Mouse (Mus musculus) embryonic stem cell, embryonic (primary cell): ENCODE results near the gene Gm13289.
"Not testable (repeated sequence)": the region's sequence is repeated elsewhere in the genome, so short reads cannot be mapped to it uniquely, and the experiment has no call there.

Experiments used
- CTCF ChIA-PET, 4 experiments: fragments of 300-600 bp in 2 of 4; fragments of 350-600 bp in 2 of 4; sonication (Branson Sonifier 250); formaldehyde crosslinking; loops; one replicate each; lab custom pipeline; 2022; ENCODE audit warnings: inconsistent platforms in 2 of 4; lab: Charles Lee
- POLR2A ChIA-PET, 4 experiments: fragments of 300-600 bp in 2 of 4; fragments of 350-600 bp in 2 of 4; sonication (Branson Sonifier 250); formaldehyde crosslinking; loops; one replicate each; lab custom pipeline; 2022; ENCODE audit warnings: antibody characterized with exemption in 4 of 4, inconsistent platforms in 1 of 4; lab: Charles Lee

Gm13289 gene

DNA sequence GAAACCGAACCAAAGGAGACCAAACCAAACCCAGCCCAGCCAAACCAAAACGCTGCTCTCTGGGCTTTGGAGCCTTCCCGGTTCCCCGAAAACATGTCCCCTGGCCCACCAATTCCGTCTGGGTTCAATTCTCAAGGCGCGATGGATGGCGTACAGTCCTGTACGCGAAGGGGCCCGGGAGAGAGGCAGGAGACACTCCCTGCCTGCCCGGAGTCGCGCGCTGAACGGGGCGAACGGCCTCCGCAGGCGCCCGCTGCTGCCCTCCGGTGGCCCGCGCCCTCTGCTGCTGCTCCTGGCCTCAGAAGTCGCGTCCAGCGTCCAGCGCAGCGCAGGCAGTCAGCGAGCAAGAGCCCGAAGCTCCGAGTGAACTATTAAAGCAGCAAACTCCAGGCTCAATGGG lies 3.2 kb upstream of the Gm13289 start, which contains the start of gene Gm13290:
Gm13290 (plus strand) TSS at position 301 of the 400 bp plus-strand sequence.
- CTCF ChIA-PET, POLR2A ChIA-PET: not testable (repeated sequence)

DNA sequence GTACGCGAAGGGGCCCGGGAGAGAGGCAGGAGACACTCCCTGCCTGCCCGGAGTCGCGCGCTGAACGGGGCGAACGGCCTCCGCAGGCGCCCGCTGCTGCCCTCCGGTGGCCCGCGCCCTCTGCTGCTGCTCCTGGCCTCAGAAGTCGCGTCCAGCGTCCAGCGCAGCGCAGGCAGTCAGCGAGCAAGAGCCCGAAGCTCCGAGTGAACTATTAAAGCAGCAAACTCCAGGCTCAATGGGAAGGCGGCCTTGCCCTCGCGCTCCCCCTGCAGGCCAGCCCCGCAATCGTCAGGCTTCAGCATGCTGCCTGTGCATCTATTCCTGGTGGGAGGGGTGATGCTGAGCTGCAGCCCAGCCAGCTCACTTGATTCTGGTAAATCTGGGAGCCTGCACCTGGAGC lies 2.8 kb downstream of the Gm13289 start, which contains the start of gene Gm13272:
Gm13272 (plus strand) TSS at position 301 of the 400 bp plus-strand sequence.
- POLR2A ChIA-PET, CTCF ChIA-PET: not testable (repeated sequence)

DNA sequence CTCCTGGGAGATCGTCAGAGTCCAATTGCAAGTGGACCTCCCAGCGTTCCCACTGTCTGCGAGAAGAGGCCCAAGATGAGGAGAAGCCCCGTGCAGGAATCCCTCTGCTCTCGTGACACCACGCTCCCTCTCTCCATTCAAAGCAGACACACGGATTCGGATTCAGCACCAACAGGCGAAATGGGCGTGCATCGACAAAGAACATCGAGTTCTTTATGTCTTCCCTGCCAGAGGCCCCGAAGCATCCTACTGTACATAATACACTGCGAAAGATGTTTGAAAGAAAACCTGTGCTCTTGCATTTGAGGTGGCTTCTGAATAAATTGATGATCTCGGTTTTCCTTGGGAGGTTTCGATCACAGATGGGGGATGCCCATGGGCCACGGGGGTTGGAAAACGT lies 3.6 kb downstream of the Gm13289 start:
- CTCF ChIA-PET, POLR2A ChIA-PET: not testable (repeated sequence)

DNA sequence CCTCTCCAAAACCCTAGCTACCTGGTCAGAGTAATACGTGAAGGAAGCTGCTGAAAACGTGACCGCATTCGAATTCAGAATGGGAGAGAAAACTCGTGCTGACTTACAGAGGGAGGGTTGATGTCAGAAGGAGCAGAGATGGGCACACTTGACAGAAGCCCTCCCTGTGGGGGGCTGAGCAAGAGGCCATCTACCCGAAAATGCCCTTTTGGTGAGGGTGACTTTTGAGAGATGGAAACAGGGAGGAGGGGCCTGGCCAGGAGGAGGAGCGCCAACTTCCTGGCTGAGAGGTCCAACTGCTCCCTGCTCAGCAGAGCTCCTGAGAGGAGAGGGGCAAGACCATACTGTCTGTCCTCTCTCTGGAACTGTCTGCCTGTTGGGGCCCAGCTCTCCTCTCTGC lies 5.1 kb downstream of the Gm13289 start, which contains the start of gene Ifnz:
Ifnz (plus strand) TSS at position 301 of the 400 bp plus-strand sequence.
- POLR2A ChIA-PET, CTCF ChIA-PET: not testable (repeated sequence)

DNA sequence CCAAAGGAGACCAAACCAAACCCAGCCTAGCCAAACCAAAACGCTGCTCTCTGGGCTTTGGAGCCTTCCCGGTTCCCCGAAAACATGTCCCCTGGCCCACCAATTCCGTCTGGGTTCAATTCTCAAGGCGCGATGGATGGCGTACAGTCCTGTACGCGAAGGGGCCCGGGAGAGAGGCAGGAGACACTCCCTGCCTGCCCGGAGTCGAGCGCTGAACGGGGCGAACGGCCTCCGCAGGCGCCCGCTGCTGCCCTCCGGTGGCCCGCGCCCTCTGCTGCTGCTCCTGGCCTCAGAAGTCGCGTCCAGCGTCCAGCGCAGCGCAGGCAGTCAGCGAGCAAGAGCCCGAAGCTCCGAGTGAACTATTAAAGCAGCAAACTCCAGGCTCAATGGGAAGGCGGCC lies 5.6 kb downstream of the Gm13289 start:
- CTCF ChIA-PET, POLR2A ChIA-PET: not testable (repeated sequence)

DNA sequence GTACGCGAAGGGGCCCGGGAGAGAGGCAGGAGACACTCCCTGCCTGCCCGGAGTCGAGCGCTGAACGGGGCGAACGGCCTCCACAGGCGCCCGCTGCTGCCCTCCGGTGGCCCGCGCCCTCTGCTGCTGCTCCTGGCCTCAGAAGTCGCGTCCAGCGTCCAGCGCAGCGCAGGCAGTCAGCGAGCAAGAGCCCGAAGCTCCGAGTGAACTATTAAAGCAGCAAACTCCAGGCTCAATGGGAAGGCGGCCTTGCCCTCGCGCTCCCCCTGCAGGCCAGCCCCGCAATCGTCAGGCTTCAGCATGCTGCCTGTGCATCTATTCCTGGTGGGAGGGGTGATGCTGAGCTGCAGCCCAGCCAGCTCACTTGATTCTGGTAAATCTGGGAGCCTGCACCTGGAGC lies 8.7 kb downstream of the Gm13289 start, which contains the start of gene Gm13276:
Gm13276 (plus strand) TSS at position 301 of the 400 bp plus-strand sequence.
- POLR2A ChIA-PET, CTCF ChIA-PET: not testable (repeated sequence)

DNA sequence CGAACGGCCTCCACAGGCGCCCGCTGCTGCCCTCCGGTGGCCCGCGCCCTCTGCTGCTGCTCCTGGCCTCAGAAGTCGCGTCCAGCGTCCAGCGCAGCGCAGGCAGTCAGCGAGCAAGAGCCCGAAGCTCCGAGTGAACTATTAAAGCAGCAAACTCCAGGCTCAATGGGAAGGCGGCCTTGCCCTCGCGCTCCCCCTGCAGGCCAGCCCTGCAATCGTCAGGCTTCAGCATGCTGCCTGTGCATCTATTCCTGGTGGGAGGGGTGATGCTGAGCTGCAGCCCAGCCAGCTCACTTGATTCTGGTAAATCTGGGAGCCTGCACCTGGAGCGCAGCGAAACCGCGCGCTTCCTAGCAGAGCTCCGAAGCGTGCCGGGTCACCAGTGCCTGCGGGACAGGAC lies 11.7 kb downstream of the Gm13289 start, which contains the start of gene Gm13277:
Gm13277 (plus strand) TSS at position 231 of the 400 bp plus-strand sequence.
- POLR2A ChIA-PET, CTCF ChIA-PET: not testable (repeated sequence)

DNA sequence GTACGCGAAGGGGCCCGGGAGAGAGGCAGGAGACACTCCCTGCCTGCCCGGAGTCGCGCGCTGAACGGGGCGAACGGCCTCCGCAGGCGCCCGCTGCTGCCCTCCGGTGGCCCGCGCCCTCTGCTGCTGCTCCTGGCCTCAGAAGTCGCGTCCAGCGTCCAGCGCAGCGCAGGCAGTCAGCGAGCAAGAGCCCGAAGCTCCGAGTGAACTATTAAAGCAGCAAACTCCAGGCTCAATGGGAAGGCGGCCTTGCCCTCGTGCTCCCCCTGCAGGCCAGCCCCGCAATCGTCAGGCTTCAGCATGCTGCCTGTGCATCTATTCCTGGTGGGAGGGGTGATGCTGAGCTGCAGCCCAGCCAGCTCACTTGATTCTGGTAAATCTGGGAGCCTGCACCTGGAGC lies 14.5 kb downstream of the Gm13289 start, which contains the start of gene Gm13278:
Gm13278 (plus strand) TSS at position 301 of the 400 bp plus-strand sequence.
- POLR2A ChIA-PET, CTCF ChIA-PET: not testable (repeated sequence)

DNA sequence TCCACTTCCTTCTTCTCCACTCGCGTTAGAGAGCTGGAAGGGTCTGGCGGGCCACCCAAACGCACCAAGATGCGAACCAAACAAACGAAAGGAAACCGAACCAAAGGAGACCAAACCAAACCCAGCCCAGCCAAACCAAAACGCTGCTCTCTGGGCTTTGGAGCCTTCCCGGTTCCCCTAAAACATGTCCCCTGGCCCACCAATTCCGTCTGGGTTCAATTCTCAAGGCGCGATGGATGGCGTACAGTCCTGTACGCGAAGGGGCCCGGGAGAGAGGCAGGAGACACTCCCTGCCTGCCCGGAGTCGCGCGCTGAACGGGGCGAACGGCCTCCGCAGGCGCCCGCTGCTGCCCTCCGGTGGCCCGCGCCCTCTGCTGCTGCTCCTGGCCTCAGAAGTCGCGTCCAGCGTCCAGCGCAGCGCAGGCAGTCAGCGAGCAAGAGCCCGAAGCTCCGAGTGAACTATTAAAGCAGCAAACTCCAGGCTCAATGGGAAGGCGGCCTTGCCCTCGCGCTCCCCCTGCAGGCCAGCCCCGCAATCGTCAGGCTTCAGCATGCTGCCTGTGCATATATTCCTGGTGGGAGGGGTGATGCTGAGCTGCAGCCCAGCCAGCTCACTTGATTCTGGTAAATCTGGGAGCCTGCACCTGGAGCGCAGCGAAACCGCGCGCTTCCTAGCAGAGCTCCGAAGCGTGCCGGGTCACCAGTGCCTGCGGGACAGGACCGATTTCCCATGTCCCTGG lies 17.4 kb downstream of the Gm13289 start, which contains the start of gene Gm13275:
Gm13275 (plus strand) TSS at position 552 of the 740 bp plus-strand sequence.
- CTCF ChIA-PET, POLR2A ChIA-PET: not testable (repeated sequence)

DNA sequence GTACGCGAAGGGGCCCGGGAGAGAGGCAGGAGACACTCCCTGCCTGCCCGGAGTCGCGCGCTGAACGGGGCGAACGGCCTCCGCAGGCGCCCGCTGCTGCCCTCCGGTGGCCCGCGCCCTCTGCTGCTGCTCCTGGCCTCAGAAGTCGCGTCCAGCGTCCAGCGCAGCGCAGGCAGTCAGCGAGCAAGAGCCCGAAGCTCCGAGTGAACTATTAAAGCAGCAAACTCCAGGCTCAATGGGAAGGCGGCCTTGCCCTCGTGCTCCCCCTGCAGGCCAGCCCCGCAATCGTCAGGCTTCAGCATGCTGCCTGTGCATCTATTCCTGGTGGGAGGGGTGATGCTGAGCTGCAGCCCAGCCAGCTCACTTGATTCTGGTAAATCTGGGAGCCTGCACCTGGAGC lies 20.4 kb downstream of the Gm13289 start, which contains the start of gene Gm13279:
Gm13279 (plus strand) TSS at position 301 of the 400 bp plus-strand sequence.
- CTCF ChIA-PET, POLR2A ChIA-PET: not testable (repeated sequence)

DNA sequence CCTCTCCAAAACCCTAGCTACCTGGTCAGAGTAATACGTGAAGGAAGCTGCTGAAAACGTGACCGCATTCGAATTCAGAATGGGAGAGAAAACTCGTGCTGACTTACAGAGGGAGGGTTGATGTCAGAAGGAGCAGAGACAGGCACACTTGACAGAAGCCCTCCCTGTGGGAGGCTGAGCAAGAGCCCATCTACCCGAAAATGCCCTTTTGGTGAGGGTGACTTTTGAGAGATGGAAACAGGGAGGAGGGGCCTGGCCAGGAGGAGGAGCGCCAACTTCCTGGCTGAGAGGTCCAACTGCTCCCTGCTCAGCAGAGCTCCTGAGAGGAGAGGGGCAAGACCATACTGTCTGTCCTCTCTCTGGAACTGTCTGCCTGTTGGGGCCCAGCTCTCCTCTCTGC lies 22.6 kb downstream of the Gm13289 start, which contains the start of gene Gm13285:
Gm13285 (plus strand) TSS at position 301 of the 400 bp plus-strand sequence.
- POLR2A ChIA-PET, CTCF ChIA-PET: not testable (repeated sequence)

DNA sequence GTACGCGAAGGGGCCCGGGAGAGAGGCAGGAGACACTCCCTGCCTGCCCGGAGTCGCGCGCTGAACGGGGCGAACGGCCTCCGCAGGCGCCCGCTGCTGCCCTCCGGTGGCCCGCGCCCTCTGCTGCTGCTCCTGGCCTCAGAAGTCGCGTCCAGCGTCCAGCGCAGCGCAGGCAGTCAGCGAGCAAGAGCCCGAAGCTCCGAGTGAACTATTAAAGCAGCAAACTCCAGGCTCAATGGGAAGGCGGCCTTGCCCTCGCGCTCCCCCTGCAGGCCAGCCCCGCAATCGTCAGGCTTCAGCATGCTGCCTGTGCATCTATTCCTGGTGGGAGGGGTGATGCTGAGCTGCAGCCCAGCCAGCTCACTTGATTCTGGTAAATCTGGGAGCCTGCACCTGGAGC lies 26.2 kb downstream of the Gm13289 start, which contains the start of gene Gm13287:
Gm13287 (plus strand) TSS at position 301 of the 400 bp plus-strand sequence.
- POLR2A ChIA-PET, CTCF ChIA-PET: not testable (repeated sequence)

DNA sequence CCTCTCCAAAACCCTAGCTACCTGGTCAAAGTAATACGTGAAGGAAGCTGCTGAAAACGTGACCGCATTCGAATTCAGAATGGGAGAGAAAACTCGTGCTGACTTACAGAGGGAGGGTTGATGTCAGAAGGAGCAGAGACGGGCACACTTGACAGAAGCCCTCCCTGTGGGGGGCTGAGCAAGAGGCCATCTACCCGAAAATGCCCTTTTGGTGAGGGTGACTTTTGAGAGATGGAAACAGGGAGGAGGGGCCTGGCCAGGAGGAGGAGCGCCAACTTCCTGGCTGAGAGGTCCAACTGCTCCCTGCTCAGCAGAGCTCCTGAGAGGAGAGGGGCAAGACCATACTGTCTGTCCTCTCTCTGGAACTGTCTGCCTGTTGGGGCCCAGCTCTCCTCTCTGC lies 28.5 kb downstream of the Gm13289 start, which contains the start of gene Gm13288:
Gm13288 (plus strand) TSS at position 301 of the 400 bp plus-strand sequence.
- POLR2A ChIA-PET = not testable (repeated sequence)

DNA sequence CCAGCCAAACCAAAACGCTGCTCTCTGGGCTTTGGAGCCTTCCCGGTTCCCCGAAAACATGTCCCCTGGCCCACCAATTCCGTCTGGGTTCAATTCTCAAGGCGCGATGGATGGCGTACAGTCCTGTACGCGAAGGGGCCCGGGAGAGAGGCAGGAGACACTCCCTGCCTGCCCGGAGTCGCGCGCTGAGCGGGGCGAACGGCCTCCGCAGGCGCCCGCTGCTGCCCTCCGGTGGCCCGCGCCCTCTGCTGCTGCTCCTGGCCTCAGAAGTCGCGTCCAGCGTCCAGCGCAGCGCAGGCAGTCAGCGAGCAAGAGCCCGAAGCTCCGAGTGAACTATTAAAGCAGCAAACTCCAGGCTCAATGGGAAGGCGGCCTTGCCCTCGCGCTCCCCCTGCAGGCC lies 29.0 kb downstream of the Gm13289 start:
- POLR2A ChIA-PET, CTCF ChIA-PET: not testable (repeated sequence)

More for the DNA sequence above, 28.5 kb downstream of the Gm13289 start, which contains the start of gene Gm13288:
- CTCF ChIA-PET = not testable (repeated sequence)

DNA sequence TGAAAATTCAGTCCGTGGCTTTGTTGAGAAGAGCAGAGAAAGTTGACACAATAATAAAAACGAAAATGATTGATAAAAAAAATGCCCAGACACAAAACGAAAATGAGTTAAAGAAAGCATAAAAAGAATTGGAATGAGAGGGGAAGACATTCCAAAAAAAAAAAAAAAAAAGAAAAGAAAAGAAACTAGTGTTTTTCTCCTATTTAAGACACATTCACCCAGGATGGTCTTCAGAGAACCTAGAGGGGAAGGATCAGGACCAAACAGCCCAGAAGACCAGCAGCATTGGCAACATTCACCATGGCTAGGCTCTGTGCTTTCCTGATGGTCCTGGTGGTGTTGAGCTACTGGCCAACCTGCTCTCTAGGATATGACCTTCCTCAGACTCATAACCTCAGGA lies 39.2 kb downstream of the Gm13289 start, which contains the start of gene Ifna7:
Ifna7 (plus strand) TSS at position 301 of the 400 bp plus-strand sequence.
- POLR2A ChIA-PET = no interaction called here
- CTCF ChIA-PET = no interaction called here

DNA sequence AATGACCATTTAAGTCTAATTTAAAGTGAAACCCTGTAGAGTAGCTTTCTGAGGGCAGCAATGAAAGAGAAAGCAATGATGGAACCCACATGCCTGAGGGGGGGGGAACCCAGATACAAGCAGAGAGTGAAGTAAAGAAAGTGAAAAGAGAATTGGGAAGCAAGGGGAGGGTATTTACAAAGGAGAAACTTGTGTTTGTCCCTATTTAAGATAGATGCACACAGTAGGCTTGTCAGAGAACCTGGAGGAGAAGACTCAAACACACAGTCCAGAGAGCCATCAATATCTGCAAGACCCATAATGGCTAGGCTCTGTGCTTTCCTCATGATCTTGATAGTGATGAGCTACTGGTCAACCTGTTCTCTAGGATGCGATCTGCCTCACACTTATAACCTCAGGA lies 42.9 kb downstream of the Gm13289 start, which contains the start of gene Ifna11:
Ifna11 (plus strand) TSS at position 301 of the 400 bp plus-strand sequence.
- CTCF ChIA-PET = interaction anchor here in 1 of 4 experiments (0.6 kb wide), 1 partner anchor 136 kb away, joined by 4 read pairs; the partner anchor contains the start of gene Ifna2
- POLR2A ChIA-PET = no interaction called here

DNA sequence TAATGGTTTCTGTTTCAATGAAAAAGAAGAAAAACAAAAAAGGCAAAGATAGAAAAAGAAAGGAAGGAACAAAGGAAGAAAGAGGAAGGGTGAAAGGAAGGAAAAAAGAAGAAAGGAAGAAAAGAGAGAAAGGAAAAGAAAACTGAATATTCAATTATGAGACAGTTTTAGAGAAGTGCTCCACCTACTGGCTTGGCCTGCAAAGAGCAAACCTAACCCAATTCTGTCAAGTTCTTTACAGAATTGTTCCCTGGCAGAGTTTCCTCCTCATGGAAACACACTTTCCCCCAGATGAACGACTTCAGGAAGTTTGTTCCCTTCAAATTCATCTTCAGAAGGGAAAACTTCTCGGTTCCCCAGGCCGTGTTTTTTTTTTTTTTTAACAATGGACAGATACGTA lies 46.3 kb downstream of the Gm13289 start:
- POLR2A ChIA-PET = no interaction called here
- CTCF ChIA-PET = no interaction called here
